Mouse (Mus musculus) heart, adult 2 months (tissue): ENCODE results near the gene Kpna2. TPM values are rescaled to one million over a fixed set of nuclear protein-coding genes. Genes with fewer than 3 reads are reported as not detected.
"Not testable (repeated sequence)": the region's sequence is repeated elsewhere in the genome, so short reads cannot be mapped to it uniquely, and the experiment has no call there.

Experiments used
- DNase-seq, 2 experiments: peaks; one replicate each; pipeline ENCODE4 v3.0.0; 2021
- H3K27ac ChIP-seq: fragments of 200-600 bp; 2 replicates; pipeline ENCODE4 v1.8.1; 2022
- H3K27me3 ChIP-seq: fragments of 200-500 bp; 2 replicates; pipeline ENCODE4 v1.6.1; 2012; ENCODE audit warnings: mild to moderate bottlenecking, low read length, inconsistent platforms, mixed read lengths; ENCODE audit not compliant: control insufficient read depth, insufficient read depth
- H3K36me3 ChIP-seq: fragments of 200-500 bp; 2 replicates; pipeline ENCODE4 v1.6.1; 2012; ENCODE audit warnings: low read length, inconsistent platforms; ENCODE audit not compliant: control insufficient read depth, insufficient read depth
- H3K4me1 ChIP-seq: fragments of 200-500 bp; 2 replicates; pipeline ENCODE4 v1.6.1; 2011; ENCODE audit warnings: low read length; ENCODE audit not compliant: control insufficient read depth, insufficient read depth
- H3K4me3 ChIP-seq: fragments of 200-600 bp; 2 replicates; pipeline ENCODE4 v1.8.1; 2022
- H3K79me2 ChIP-seq: fragments of 200-500 bp; replicated peaks from 2 replicates; pipeline ENCODE4 v1.6.1; 2012; ENCODE audit warnings: mild to moderate bottlenecking, inconsistent platforms, low read length, moderate library complexity, mixed read lengths; ENCODE audit not compliant: control insufficient read depth, insufficient read depth
- H3K9ac ChIP-seq: fragments of 200-500 bp; 2 replicates; pipeline ENCODE4 v1.6.1; 2012; ENCODE audit warnings: low read depth, mild to moderate bottlenecking, control low read depth, inconsistent platforms, low read length, mixed read lengths
- CTCF ChIP-seq: fragments of 200-600 bp; IDR thresholded peaks from 2 replicates; pipeline ENCODE4 v1.8.1; 2022; ENCODE audit warnings: antibody characterized with exemption, mild to moderate bottlenecking, moderate library complexity
- EP300 ChIP-seq: fragments of 200-500 bp; IDR thresholded peaks from 2 replicates; pipeline ENCODE4 v1.6.1; 2011; ENCODE audit warnings: low read depth, low read length, control low read depth; ENCODE audit not compliant: insufficient read depth
- POLR2A ChIP-seq: fragments of 200-500 bp; IDR thresholded peaks from 2 replicates; pipeline ENCODE4 v1.6.1; 2011; ENCODE audit warnings: mild to moderate bottlenecking, low read depth, low read length, control low read depth; ENCODE audit not compliant: insufficient read depth
- WGBS: fragments of 180-500 bp; shearing (Covaris S2); methylation state at CpG from one replicate; pipeline ENCODE4 v1.1.7; 2018; 5-methylcytosine and 5-hydroxymethylcytosine counted together
- intact Hi-C: fragments of 180-260 bp; cut with DNase I; formaldehyde crosslinking; loops from one replicate; pipeline ENCODE4 v1.15.1; 2025
- polyA plus RNA-seq: library from polyadenylated mRNA; depleted of rRNA; stranded (reverse); fragments of >200 nt; gene quantifications from 2 replicates; pipeline ENCODE4 v1.2.3, GENCODE M21; 2012
- total RNA-seq, 2 experiments: library from RNA; stranded (reverse); gene quantifications; 2 replicates each; pipeline ENCODE4 v1.2.3; 2021

Gene Kpna2
- total and polyA plus RNA-seq, 3 experiments: 19.5 to 62.9 (median 61.1) TPM

DNA sequence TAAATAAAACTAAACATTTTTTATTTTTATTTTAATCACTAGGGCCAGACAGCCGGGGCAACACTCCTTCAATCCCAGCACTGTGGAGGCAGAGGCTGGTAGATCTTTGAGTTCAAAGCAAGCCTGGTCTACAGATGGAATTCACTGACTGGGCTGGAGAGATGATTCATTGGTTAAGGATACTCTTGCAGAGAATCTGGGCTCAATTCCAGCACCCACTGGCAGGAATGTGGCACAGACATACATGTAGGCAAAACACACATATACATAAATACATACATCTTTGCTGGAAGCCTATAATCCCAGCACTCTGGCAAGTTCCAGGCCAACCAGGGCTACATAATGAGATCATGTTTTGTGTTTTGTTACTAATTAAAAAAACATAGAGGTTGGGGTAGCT is 6.2 kb upstream of the Kpna2 start:
- TF ChIP-seq EP300 (no peak), CTCF (peak; percentile 25; the same call in 1 of the 2 replicates)
- Histone ChIP-seq H3K36me3 (no peaks in the 10 kb centered on the region), H3K4me1 (no peaks in the 10 kb centered on the region), H3K27ac (no peak overlapping the region), H3K9ac (no peak overlapping the region), H3K4me3 (no peak overlapping the region), H3K27me3 (no peaks in the 10 kb centered on the region), H3K79me2 (no peaks in the 10 kb centered on the region)
- no peak for DNase-seq
- intact Hi-C loops: no loop called here
- WGBS: 90% methylated on average over 1 of the region's 1 CpGs

GRCm38 (mm10) chr11:107001760-107002675 is 2.7 kb upstream of the Kpna2 start:
- intact Hi-C loops: no loop called here
- WGBS: 57% methylated on average over 8 of the region's 8 CpGs
- H3K27ac ChIP-seq: no peak overlapping the region

DNA sequence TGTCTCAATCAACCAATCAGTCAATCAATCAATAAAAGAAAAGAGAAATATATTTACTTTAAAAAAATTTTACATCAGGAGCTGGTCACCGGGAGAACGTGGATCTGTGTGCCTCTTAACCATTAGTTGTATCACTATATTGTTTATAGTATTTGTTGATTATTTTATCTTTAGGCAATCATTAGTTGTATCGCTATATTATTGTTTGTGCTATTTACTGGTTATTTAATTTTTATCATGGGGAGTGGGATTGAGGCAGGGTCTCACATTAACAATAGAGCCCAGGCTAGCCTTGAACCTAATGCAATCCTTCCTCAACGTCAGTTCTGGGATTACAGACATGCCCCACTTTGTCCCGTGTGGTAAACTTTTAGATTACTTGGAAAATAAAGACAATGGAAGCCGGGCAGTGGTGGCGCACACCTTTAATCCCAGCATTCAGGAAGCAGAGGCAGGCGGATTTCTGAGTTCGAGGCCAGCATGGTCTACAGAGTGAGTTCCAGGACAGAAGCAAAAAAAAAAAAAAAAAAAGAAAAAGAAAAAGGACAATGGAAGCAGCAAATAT is 690 bp upstream of the Kpna2 start:
- no peak for TF ChIP-seq CTCF
- TF ChIP-seq EP300: no peak
- no peak for TF ChIP-seq POLR2A
- H3K36me3 ChIP-seq: peaks cover 15% of the 10 kb centered on the region
- intact Hi-C loops: loop anchor here (2.0 kb wide), 1 partner anchor 13 kb away; no protein-coding TSS in a partner anchor
- H3K9ac ChIP-seq: peak overlapping the region; percentile 75; the same call in 1 of the 2 replicates
- no peaks in the 10 kb centered on the region for H3K27me3 ChIP-seq
- peak overlapping the region; percentile 44 for H3K4me3 ChIP-seq
- no peaks in the 10 kb centered on the region for H3K79me2 ChIP-seq
- H3K4me1 ChIP-seq: peaks cover 3% of the 10 kb centered on the region
- 80% methylated on average over 9 of the region's 9 CpGs for WGBS
- peak overlapping the region; percentile 86 for H3K27ac ChIP-seq
- DNase-seq: no peak

More at GRCm38 (mm10) chr11:107001760-107002675, 2.7 kb upstream of the Kpna2 start:
- H3K79me2 ChIP-seq: no peaks in the 10 kb centered on the region
- no peaks in the 10 kb centered on the region for H3K27me3 ChIP-seq
- no peak for DNase-seq
- no peak overlapping the region for H3K9ac ChIP-seq
- H3K36me3 ChIP-seq: peaks cover 1% of the 10 kb centered on the region
- peaks cover 2% of the 10 kb centered on the region for H3K4me1 ChIP-seq
- no peak overlapping the region for H3K4me3 ChIP-seq
- TF ChIP-seq POLR2A (no peak), EP300 (no peak), CTCF (no peak)

DNA sequence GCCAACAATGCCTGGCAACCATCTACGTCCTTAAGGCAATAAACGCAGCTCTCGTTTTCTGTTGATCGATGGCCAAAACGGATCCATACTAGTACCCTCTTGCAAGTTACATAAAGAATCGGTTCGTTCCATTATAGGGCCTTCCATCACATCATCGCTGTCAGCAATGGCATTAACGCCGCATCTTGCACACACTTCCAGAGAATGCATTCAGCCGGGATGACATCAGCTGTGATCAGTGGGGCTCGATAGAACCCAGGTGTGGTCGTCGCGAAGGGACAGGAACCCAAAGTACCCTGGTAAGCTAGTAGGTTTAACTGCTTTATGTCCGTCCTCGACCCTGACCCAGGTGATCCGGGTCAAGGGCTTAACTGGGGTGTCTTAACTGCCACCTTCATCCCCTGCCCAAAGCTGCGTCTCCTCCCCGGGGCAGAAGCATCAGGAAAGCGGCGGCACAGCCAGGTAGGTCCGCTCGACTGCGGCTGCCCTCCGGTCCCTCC is 640 bp downstream of the Kpna2 start:
- Histone ChIP-seq H3K4me3 (peak overlapping the region; percentile 91), H3K9ac (peak overlapping the region; percentile 88), H3K79me2 (no peaks in the 10 kb centered on the region; the same call in 1 of the 2 replicates), H3K36me3 (peaks cover 26% of the 10 kb centered on the region), H3K27ac (peak overlapping the region; percentile 82), H3K4me1 (peaks cover 4% of the 10 kb centered on the region), H3K27me3 (no peaks in the 10 kb centered on the region)
- intact Hi-C loops: loop anchor here (2.0 kb wide), 1 partner anchor 14 kb away; no protein-coding TSS in a partner anchor
- WGBS: under 1% methylated on average over 26 of the region's 26 CpGs
- TF ChIP-seq EP300 (no peak), POLR2A (no peak)
- no peak for DNase-seq

DNA sequence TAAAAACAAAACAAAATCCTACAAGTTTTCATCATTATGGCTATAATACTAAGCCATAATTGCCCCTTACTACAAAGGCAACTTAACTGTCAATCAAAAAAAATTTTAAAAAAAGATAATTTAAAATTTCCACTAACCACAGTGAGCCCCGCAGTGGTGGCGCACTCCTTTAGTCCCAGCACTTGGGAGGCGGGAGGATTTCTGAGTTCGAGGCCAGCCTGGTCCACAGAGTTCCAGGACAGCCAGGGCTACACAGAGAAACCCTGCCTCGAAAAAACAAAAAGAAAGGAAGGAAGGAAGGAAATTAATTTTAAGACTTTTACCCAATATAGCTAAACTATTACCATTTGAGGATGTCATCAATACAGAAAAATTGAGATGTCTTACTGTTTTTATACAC is 1.4 kb downstream of the Kpna2 start:
- no peak for DNase-seq
- Histone ChIP-seq H3K27me3 (no peaks in the 10 kb centered on the region), H3K4me3 (peak overlapping the region; percentile 91), H3K4me1 (peaks cover 4% of the 10 kb centered on the region), H3K36me3 (peaks cover 31% of the 10 kb centered on the region), H3K27ac (peak overlapping the region; percentile 82), H3K79me2 (no peaks in the 10 kb centered on the region; the same call in 1 of the 2 replicates), H3K9ac (no peak overlapping the region)
- intact Hi-C loops: loop anchor here (2.0 kb wide), 1 partner anchor 15 kb away; no protein-coding TSS in a partner anchor
- TF ChIP-seq POLR2A (no peak), CTCF (no peak), EP300 (no peak)
- WGBS: 25% methylated on average over 5 of the region's 5 CpGs

DNA sequence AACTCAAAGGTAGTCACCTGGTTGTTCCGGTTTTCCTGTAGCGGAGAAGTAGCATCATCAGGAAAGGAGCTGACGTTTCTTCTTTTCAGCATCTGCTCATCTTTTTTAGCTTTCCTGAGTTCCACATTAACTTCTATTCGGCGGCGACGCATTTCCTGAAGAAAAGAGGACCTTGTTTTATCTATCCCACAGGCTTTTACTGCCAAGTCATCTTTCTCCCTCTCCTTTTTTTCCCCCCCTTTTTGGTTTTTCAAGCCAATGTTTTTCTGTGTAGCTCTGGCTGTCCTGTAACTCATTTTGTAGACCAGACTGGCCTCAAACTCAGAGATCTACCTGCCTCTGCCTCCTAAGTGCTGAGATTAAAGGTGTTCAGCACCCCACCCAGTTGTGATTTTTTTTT is 2.8 kb downstream of the Kpna2 start:
- H3K27me3 ChIP-seq, DNase-seq, H3K4me3 ChIP-seq, H3K9ac ChIP-seq, H3K79me2 ChIP-seq, H3K4me1 ChIP-seq, intact Hi-C loops: not testable (repeated sequence)
- Histone ChIP-seq H3K36me3 (peaks cover 36% of the 10 kb centered on the region), H3K27ac (peak overlapping the region; percentile 49)
- 72% methylated on average over 7 of the region's 7 CpGs for WGBS
